Mouse (Mus musculus) ES-E14 (cell line): ENCODE data around the gene Ssc4d. TPM values are rescaled to one million over a fixed set of nuclear protein-coding genes. Genes with fewer than 3 reads are reported as not detected.

Experiments
- DNase-seq: peaks from one replicate; pipeline ENCODE4 v3.0.0-alpha.2; 2013; ENCODE audit warnings: low read depth, low spot score
- H3K27ac ChIP-seq: 2 replicates; pipeline ENCODE4 v1.5.1; 2012; ENCODE audit warnings: low read depth, mild to moderate bottlenecking, low read length, moderate library complexity, mixed read lengths; ENCODE audit not compliant: poor library complexity, insufficient read depth, severe bottlenecking
- H3K36me3 ChIP-seq: 2 replicates; pipeline ENCODE4 v1.6.1; 2012; ENCODE audit warnings: mild to moderate bottlenecking, low read length, moderate library complexity, mixed read lengths; ENCODE audit not compliant: control insufficient read depth, poor library complexity, insufficient read depth, severe bottlenecking
- H3K4me1 ChIP-seq, 2 experiments: fragments of 150-350 bp in 1 of 2; sonication (generic) in 1 of 2; 2 replicates each; pipeline ENCODE4 v1.6.1; 2012; ENCODE audit warnings: low read length in 2 of 2, mild to moderate bottlenecking in 1 of 2, mixed read lengths in 1 of 2; ENCODE audit not compliant: control insufficient read depth in 2 of 2, insufficient read depth in 2 of 2, poor library complexity in 1 of 2
- H3K4me3 ChIP-seq, 2 experiments: fragments of 150-350 bp in 1 of 2; sonication (generic) in 1 of 2; 2 replicates each; pipeline ENCODE4 v1.5.1; 2012; ENCODE audit warnings: low read length in 2 of 2, low read depth in 1 of 2, mild to moderate bottlenecking in 1 of 2, mixed read lengths in 1 of 2; ENCODE audit not compliant: insufficient read depth in 1 of 2, poor library complexity in 1 of 2, severe bottlenecking in 1 of 2
- H3K9ac ChIP-seq: 2 replicates; pipeline ENCODE4 v1.6.1; 2012; ENCODE audit warnings: low read depth, mild to moderate bottlenecking, low read length, mixed read lengths; ENCODE audit not compliant: poor library complexity, insufficient read depth, severe bottlenecking
- H3K9me3 ChIP-seq: fragments of 150-350 bp; sonication (generic); 2 replicates; pipeline ENCODE4 v1.6.1; 2012; ENCODE audit warnings: low read depth, mild to moderate bottlenecking, low read length; ENCODE audit not compliant: control insufficient read depth, insufficient read depth
- CHD2 ChIP-seq: IDR thresholded peaks from 2 replicates; pipeline ENCODE4 v1.6.1; 2014; ENCODE audit warnings: mild to moderate bottlenecking, low read depth, low read length, inconsistent platforms
- HCFC1 ChIP-seq: IDR thresholded peaks from 2 replicates; pipeline ENCODE4 v1.6.1; 2012; ENCODE audit warnings: low read length, inconsistent platforms, borderline replicate concordance; ENCODE audit not compliant: insufficient read depth
- MAFK ChIP-seq: IDR thresholded peaks from 2 replicates; pipeline ENCODE4 v1.6.1; 2014; ENCODE audit warnings: mild to moderate bottlenecking, low read depth, low read length, inconsistent platforms; ENCODE audit not compliant: insufficient read depth
- ZC3H11A ChIP-seq: IDR thresholded peaks from 2 replicates; pipeline ENCODE4 v1.6.1; 2012; ENCODE audit warnings: low read depth, mild to moderate bottlenecking, inconsistent platforms, low read length, borderline replicate concordance
- ZNF384 ChIP-seq: IDR thresholded peaks from 2 replicates; pipeline ENCODE4 v1.6.1; 2012; ENCODE audit warnings: low read depth, low read length, inconsistent platforms
- in situ Hi-C, 2 experiments: fragments of 600-800 bp; cut with MboI; formaldehyde crosslinking; loops; one replicate each; pipeline ENCODE4 v1.15.1; 2025; ENCODE audit warnings: low sequenced_read_pairs in 2 of 2, inconsistent platforms in 1 of 2; ENCODE audit not compliant: unreplicated experiment in 2 of 2
- total RNA-seq: library from RNA; depleted of rRNA; stranded (reverse); fragments of 300-350 nt; gene quantifications from 2 replicates; pipeline ENCODE4 v1.2.3, GENCODE M21; 2012

The Ssc4d gene
- total RNA-seq, 1 experiment = 11.0 TPM

DNA sequence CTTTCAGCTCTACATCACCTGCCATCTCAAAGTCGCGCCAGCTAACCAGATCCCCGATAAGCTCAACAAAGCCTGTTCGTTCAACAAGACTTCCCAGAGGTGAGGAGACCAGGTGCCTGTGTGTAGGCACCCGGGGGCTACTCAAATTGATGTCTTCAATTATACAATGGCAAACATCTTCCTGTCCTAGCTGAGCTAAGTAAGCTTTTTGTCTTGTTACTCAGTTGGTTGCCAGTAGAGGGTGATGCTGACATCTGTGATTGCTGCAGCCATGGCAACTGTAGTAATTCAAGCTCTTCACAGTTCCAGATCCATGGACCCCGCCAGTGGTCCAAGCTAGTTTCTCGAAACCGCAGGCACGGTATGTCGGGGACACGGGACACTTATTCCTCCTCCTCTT is 12.9 kb upstream of the Ssc4d start:
- H3K4me3 ChIP-seq = no peak overlapping the region
- no peaks in the 10 kb centered on the region for H3K9me3 ChIP-seq
- H3K36me3 ChIP-seq = no peaks in the 10 kb centered on the region
- DNase-seq = no peak
- H3K9ac ChIP-seq = no peak overlapping the region
- TF ChIP-seq ZC3H11A (no peak), HCFC1 (no peak), ZNF384 (no peak), CHD2 (no peak), MAFK (no peak)
- in situ Hi-C loops = no loop called here
- peaks cover 0 to 2% of the 10 kb centered on the region in 2 experiments; a peak in 1 of 4 replicates for H3K4me1 ChIP-seq
- no peak overlapping the region for H3K27ac ChIP-seq

GRCm38 (mm10) chr5:135984546-135985044 is 10.3 kb upstream of the Ssc4d start:
- Histone ChIP-seq H3K4me3 (no peak overlapping the region), H3K36me3 (no peaks in the 10 kb centered on the region), H3K9me3 (no peaks in the 10 kb centered on the region), H3K27ac (no peak overlapping the region), H3K4me1 (peaks cover 0 to 9% of the 10 kb centered on the region in 2 experiments; a peak in 2 of 4 replicates), H3K9ac (no peak overlapping the region)
- no peak for DNase-seq
- in situ Hi-C loops = no loop called here
- TF ChIP-seq MAFK (no peak; the same call in 1 of the 2 replicates), ZNF384 (peak; percentile 93), HCFC1 (no peak), ZC3H11A (no peak), CHD2 (no peak)

GRCm38 (mm10) chr5:135982398-135982797 is 8.1 kb upstream of the Ssc4d start:
- in situ Hi-C loops = no loop called here
- Histone ChIP-seq H3K9me3 (no peaks in the 10 kb centered on the region), H3K4me3 (no peak overlapping the region), H3K36me3 (no peaks in the 10 kb centered on the region), H3K9ac (no peak overlapping the region), H3K4me1 (peaks cover 0 to 9% of the 10 kb centered on the region in 2 experiments; a peak in 2 of 4 replicates), H3K27ac (no peak overlapping the region)
- no peak for TF ChIP-seq MAFK
- TF ChIP-seq ZNF384 = no peak
- no peak for TF ChIP-seq HCFC1
- TF ChIP-seq CHD2 = no peak
- TF ChIP-seq ZC3H11A = peak; percentile 49; the same call in 1 of the 2 replicates
- no peak for DNase-seq

GRCm38 (mm10) chr5:135979904-135980303 is 5.6 kb upstream of the Ssc4d start, which contains the start of gene Zp3:
Gene Zp3, plus strand, starts transcription at chr5:135980099.
- no peak for TF ChIP-seq MAFK
- no peak for TF ChIP-seq CHD2
- Histone ChIP-seq H3K9ac (peak within 1 kb of the TSS; percentile 29), H3K36me3 (no peaks in the 10 kb centered on the region), H3K9me3 (no peaks in the 10 kb centered on the region), H3K4me3 (peak within 1 kb of the TSS in 1 of 2 experiments; percentile 44; a peak in 2 of 4 replicates), H3K4me1 (peaks cover 0 to 14% of the 10 kb centered on the region in 2 experiments; a peak in 2 of 4 replicates), H3K27ac (peak within 1 kb of the TSS; percentile 46; the same call in 1 of the 2 replicates)
- DNase-seq = no peak
- in situ Hi-C loops = no loop called here

DNA sequence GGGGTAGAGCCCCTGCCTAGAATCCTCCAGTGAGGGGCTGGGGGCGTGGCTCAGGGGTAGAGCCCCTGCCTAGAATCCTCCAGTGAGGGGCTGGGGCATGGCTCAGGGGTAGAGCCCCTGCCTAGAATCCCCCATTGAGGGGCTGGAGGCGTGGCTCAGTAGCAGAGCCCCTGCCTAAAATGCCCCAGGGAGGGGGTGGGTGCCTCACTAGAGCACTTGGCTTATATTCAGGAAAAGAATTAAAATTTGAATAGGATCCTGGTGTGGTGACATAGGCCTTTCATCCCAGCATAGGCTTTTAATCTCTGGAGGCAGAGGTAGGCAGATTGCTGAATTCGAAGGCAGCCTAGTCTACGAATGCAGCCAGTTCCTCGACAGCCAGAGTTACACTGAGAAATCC is 5.0 kb upstream of the Ssc4d start:
- peaks cover 0 to 14% of the 10 kb centered on the region in 2 experiments; a peak in 2 of 4 replicates for H3K4me1 ChIP-seq
- H3K4me3 ChIP-seq = no peak overlapping the region
- no peaks in the 10 kb centered on the region for H3K9me3 ChIP-seq
- no peak for TF ChIP-seq ZNF384
- TF ChIP-seq HCFC1 = no peak
- no peak for TF ChIP-seq CHD2
- no peak for TF ChIP-seq MAFK
- no peak for TF ChIP-seq ZC3H11A
- H3K36me3 ChIP-seq = no peaks in the 10 kb centered on the region
- no peak for DNase-seq
- in situ Hi-C loops = no loop called here
- peak overlapping the region; percentile 46; the same call in 1 of the 2 replicates for H3K27ac ChIP-seq
- no peak overlapping the region for H3K9ac ChIP-seq
